8 mouse cellular contexts compared by ENCODE assay signal in the genomic region with DNA sequence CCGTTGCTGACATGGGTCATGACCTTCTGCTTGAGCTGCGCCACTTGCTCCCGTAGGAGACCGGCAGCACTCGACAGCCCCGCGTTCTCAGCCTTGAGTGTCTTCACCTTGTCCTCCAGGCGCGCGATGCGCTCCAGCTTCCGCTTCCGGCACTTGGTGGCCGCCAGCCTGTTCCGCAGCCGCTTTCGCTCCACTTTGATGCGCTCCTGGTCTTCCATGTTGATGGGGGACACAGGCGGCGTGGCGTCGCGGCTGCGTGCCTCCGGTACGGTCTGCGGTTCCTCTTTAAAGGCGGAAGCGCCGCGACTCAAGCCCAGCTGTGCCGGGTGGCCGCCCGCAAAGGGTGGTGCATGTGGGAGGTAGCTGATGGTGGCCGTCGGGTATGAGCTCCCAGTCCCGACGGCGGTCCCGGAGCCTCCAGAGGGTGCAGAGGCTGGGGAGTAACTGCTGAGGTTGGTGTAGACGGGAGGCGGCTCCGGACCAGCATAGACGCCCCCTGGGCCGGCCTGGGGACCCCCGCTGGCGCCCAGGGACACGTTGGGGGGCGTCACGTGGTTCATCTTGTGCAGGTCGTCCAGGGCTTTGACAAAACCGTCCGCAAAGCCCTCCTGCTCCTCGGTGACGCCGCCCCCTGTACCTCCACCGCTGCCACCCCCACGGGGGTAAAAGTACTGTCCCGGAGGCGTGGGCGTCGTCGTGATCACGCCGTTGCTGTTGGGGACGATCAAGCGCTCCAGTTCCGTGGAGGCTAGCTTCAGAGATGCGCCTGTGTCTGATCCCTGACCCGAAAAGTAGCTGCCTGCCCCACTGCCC. TPM values are rescaled to one million over a fixed set of nuclear protein-coding genes. Genes with fewer than 3 reads are reported as not detected.
A peak's percentile ranks its signal among the peaks of the same experiment; 100 is the strongest.
DNase-seq lines count a peak whose midpoint lies in the region; ATAC-seq and TF ChIP-seq lines count a peak whose summit lies in the region.

No protein-coding gene starts in this region.

- ATAC-seq in heart, embryonic 12.5 days (ENCODE audit: insufficient number of reproducible peaks, low FRiP score), result no peak
- no peak for ATAC-seq in kidney, embryonic 15.5 days (replicated peaks; ENCODE audit: low FRiP score)
- no peak for ATAC-seq in liver, embryonic 14.5 days (ENCODE audit: insufficient read depth)

- peak overlapping the region; percentile 95 for H3K4me2 ChIP-seq in heart, embryonic 12.5 days
- peak overlapping the region; percentile 97 for H3K4me2 ChIP-seq in kidney, embryonic 15.5 days
- peak overlapping the region; percentile 95 for H3K4me2 ChIP-seq in liver, embryonic 14.5 days (ENCODE audit: low read depth)

- DNase-seq in 3134 (ENCODE audit: extremely low read depth, insufficient read length, low spot score) (peak; percentile 82), R1 (ENCODE audit: low read depth, low spot score) (peak; percentile 74)
- peak; percentile 73 for DNase-seq in embryonic facial prominence, embryonic 10.5 days (ENCODE audit: low spot score)
- DNase-seq in liver, embryonic 14.5 days (ENCODE audit: low read depth in 3 of 3, low spot score in 3 of 3), result no peak
- peak; percentile 70 for DNase-seq in neural tube, embryonic 10.5 days (ENCODE audit: extremely low spot score, low spot score)
- DNase-seq in thymus, adult 18-20 months, result peak; percentile 70 to 79

- peak overlapping the region; percentile 78 for H3K9ac ChIP-seq in heart, embryonic 12.5 days
- H3K9ac ChIP-seq in kidney, embryonic 15.5 days, result peak overlapping the region; percentile 81
- peak overlapping the region; percentile 80 for H3K9ac ChIP-seq in liver, embryonic 14.5 days (replicated peaks)

- peak overlapping the region; percentile 73 for H3K4me3 ChIP-seq in embryonic facial prominence, embryonic 10.5 days
- H3K4me3 ChIP-seq in heart, embryonic 12.5 days, result peak overlapping the region; percentile 55
- peak overlapping the region; percentile 55 for H3K4me3 ChIP-seq in kidney, embryonic 15.5 days (replicated peaks)
- peak overlapping the region; percentile 72 to 89 for H3K4me3 ChIP-seq in liver, embryonic 14.5 days (ENCODE audit: insufficient read depth in 1 of 2, low read depth in 2 of 2, low read length in 2 of 2)

- H3K4me1 ChIP-seq in embryonic facial prominence, embryonic 10.5 days, result peaks cover 80% of the 10 kb centered on the region
- peaks cover 58% of the 10 kb centered on the region for H3K4me1 ChIP-seq in heart, embryonic 12.5 days (replicated peaks)
- H3K4me1 ChIP-seq in kidney, embryonic 15.5 days, result peaks cover 79% of the 10 kb centered on the region
- H3K4me1 ChIP-seq in liver, embryonic 14.5 days (replicated peaks; ENCODE audit: control insufficient read depth in 2 of 2, insufficient read depth in 2 of 2, low read length in 1 of 2), result peaks cover 45 to 46% of the 10 kb centered on the region in 2 experiments

- H3K9me3 ChIP-seq in embryonic facial prominence, embryonic 10.5 days, result no peaks in the 10 kb centered on the region
- no peaks in the 10 kb centered on the region for H3K9me3 ChIP-seq in heart, embryonic 12.5 days (replicated peaks)
- H3K9me3 ChIP-seq in kidney, embryonic 15.5 days (replicated peaks), result no peaks in the 10 kb centered on the region
- no peaks in the 10 kb centered on the region for H3K9me3 ChIP-seq in liver, embryonic 14.5 days (ENCODE audit: control insufficient read depth, low read length)

- no peak for TF ChIP-seq EP300 in liver, embryonic 14.5 days (IDR thresholded peaks at IDR 0.05; ENCODE audit: low read depth)

- TF ChIP-seq CTCF in liver, embryonic 14.5 days (IDR thresholded peaks at IDR 0.05; ENCODE audit: low read depth), result no peak

- peak overlapping the region; percentile 78 for H3K27ac ChIP-seq in embryonic facial prominence, embryonic 10.5 days (replicated peaks)
- peak overlapping the region; percentile 71 for H3K27ac ChIP-seq in heart, embryonic 12.5 days (ENCODE audit: poor library complexity, severe bottlenecking)
- peak overlapping the region; percentile 90 for H3K27ac ChIP-seq in kidney, embryonic 15.5 days
- peak overlapping the region; percentile 68 for H3K27ac ChIP-seq in liver, embryonic 14.5 days

- WGBS in embryonic facial prominence, embryonic 10.5 days, result 1% methylated on average over 70 of the region's 70 CpGs
- 1% methylated on average over 70 of the region's 70 CpGs for WGBS in heart, embryonic 12.5 days
- WGBS in kidney, embryonic 15.5 days, result under 1% methylated on average over 70 of the region's 70 CpGs
- WGBS in liver, embryonic 14.5 days (ENCODE audit: insufficient replicate concordance), result under 1% methylated on average over 70 of the region's 70 CpGs

- peaks cover 54% of the 10 kb centered on the region for H3K27me3 ChIP-seq in embryonic facial prominence, embryonic 10.5 days (replicated peaks; ENCODE audit: low read depth, poor library complexity, severe bottlenecking)
- no peaks in the 10 kb centered on the region for H3K27me3 ChIP-seq in heart, embryonic 12.5 days (replicated peaks)
- peaks cover 16% of the 10 kb centered on the region for H3K27me3 ChIP-seq in kidney, embryonic 15.5 days
- no peaks in the 10 kb centered on the region for H3K27me3 ChIP-seq in liver, embryonic 14.5 days (ENCODE audit: control insufficient read depth, insufficient read depth, low read length)

- peaks cover 28% of the 10 kb centered on the region for H3K36me3 ChIP-seq in embryonic facial prominence, embryonic 10.5 days (replicated peaks)
- peaks cover 25% of the 10 kb centered on the region for H3K36me3 ChIP-seq in heart, embryonic 12.5 days
- peaks cover 24% of the 10 kb centered on the region for H3K36me3 ChIP-seq in kidney, embryonic 15.5 days
- peaks cover 23% of the 10 kb centered on the region for H3K36me3 ChIP-seq in liver, embryonic 14.5 days (replicated peaks; ENCODE audit: control insufficient read depth, insufficient read depth, low read depth)

RNA-seq across cellular contexts. Expression of a gene that starts 0.9 kb away (rescaled TPM):
- polyA plus RNA-seq in embryonic facial prominence, embryonic 10.5 days (2016; fragmentation: Nextera tagmentation; extraction: Ambion mirVana), result 6.6 and 6.7 TPM in 2 replicates
- 11.9 and 13.2 TPM in 2 replicates for polyA plus RNA-seq in heart, embryonic 12.5 days (2016; fragmentation: Nextera tagmentation; extraction: Ambion mirVana)
- 9.6 TPM in 2 replicates for polyA plus RNA-seq in kidney, embryonic 15.5 days (2015; fragmentation: Nextera tagmentation; extraction: Ambion mirVana)
- 8.3 and 10.5 TPM in 2 replicates for polyA plus RNA-seq in liver, embryonic 14.5 days (2012; rRNA removed)
- 10.5 and 11.2 TPM in 2 replicates for polyA plus RNA-seq in liver, embryonic 14.5 days (2014; fragmentation: Nextera tagmentation; extraction: Ambion mirVana)

RNA-seq across cellular contexts. Expression of a gene that starts 8.1 kb away (rescaled TPM):
- 147 and 148 TPM in 2 replicates for polyA plus RNA-seq in embryonic facial prominence, embryonic 10.5 days (2016; fragmentation: Nextera tagmentation; extraction: Ambion mirVana)
- 77.1 and 79.0 TPM in 2 replicates for polyA plus RNA-seq in heart, embryonic 12.5 days (2016; fragmentation: Nextera tagmentation; extraction: Ambion mirVana)
- polyA plus RNA-seq in kidney, embryonic 15.5 days (2015; fragmentation: Nextera tagmentation; extraction: Ambion mirVana), result 125 and 129 TPM in 2 replicates
- polyA plus RNA-seq in liver, embryonic 14.5 days (2012; rRNA removed), result 49.3 and 56.2 TPM in 2 replicates
- 107 and 125 TPM in 2 replicates for polyA plus RNA-seq in liver, embryonic 14.5 days (2014; fragmentation: Nextera tagmentation; extraction: Ambion mirVana)

RNA-seq across cellular contexts. Expression of a gene that starts 8.3 kb away (rescaled TPM):
- 1,193 and 1,272 TPM in 2 replicates for polyA plus RNA-seq in embryonic facial prominence, embryonic 10.5 days (2016; fragmentation: Nextera tagmentation; extraction: Ambion mirVana)
- polyA plus RNA-seq in heart, embryonic 12.5 days (2016; fragmentation: Nextera tagmentation; extraction: Ambion mirVana), result 638 and 672 TPM in 2 replicates
- polyA plus RNA-seq in kidney, embryonic 15.5 days (2015; fragmentation: Nextera tagmentation; extraction: Ambion mirVana), result 808 and 824 TPM in 2 replicates
- polyA plus RNA-seq in liver, embryonic 14.5 days (2012; rRNA removed), result 1,117 and 1,155 TPM in 2 replicates
- polyA plus RNA-seq in liver, embryonic 14.5 days (2014; fragmentation: Nextera tagmentation; extraction: Ambion mirVana), result 2,207 and 2,282 TPM in 2 replicates

RNA-seq across cellular contexts. Expression of a gene that starts 8.4 kb away (rescaled TPM):
- not detected in 2 replicates for polyA plus RNA-seq in embryonic facial prominence, embryonic 10.5 days (2016; fragmentation: Nextera tagmentation; extraction: Ambion mirVana)
- polyA plus RNA-seq in heart, embryonic 12.5 days (2016; fragmentation: Nextera tagmentation; extraction: Ambion mirVana), result not detected in 2 replicates
- not detected in 2 replicates for polyA plus RNA-seq in kidney, embryonic 15.5 days (2015; fragmentation: Nextera tagmentation; extraction: Ambion mirVana)
- polyA plus RNA-seq in liver, embryonic 14.5 days (2012; rRNA removed), result not detected in 2 replicates
- not detected in 2 replicates for polyA plus RNA-seq in liver, embryonic 14.5 days (2014; fragmentation: Nextera tagmentation; extraction: Ambion mirVana)

RNA-seq across cellular contexts. Expression of a gene that starts 12.8 kb away (rescaled TPM):
- 19.5 and 20.0 TPM in 2 replicates for polyA plus RNA-seq in embryonic facial prominence, embryonic 10.5 days (2016; fragmentation: Nextera tagmentation; extraction: Ambion mirVana)
- 7.2 and 7.7 TPM in 2 replicates for polyA plus RNA-seq in heart, embryonic 12.5 days (2016; fragmentation: Nextera tagmentation; extraction: Ambion mirVana)
- polyA plus RNA-seq in kidney, embryonic 15.5 days (2015; fragmentation: Nextera tagmentation; extraction: Ambion mirVana), result 25.3 and 27.0 TPM in 2 replicates
- 2.3 and 4.3 TPM in 2 replicates for polyA plus RNA-seq in liver, embryonic 14.5 days (2012; rRNA removed)
- 3.2 and 4.3 TPM in 2 replicates for polyA plus RNA-seq in liver, embryonic 14.5 days (2014; fragmentation: Nextera tagmentation; extraction: Ambion mirVana)

Comparison
In these comparisons a context has a peak if more than half of its experiments do, and no peak if none do; other contexts are left out.
1. DNase-seq: peak in 3134 (single experiment), R1 (single experiment), embryonic facial prominence, embryonic 10.5 days (single experiment), neural tube, embryonic 10.5 days (single experiment) and thymus, adult 18-20 months (2 of 2); none in liver, embryonic 14.5 days (0 of 3).
2. Peak in every context shown above with its lines, with median percentiles within 50 percentile points of each other: H3K27ac ChIP-seq, H3K4me3 ChIP-seq, H3K4me2 ChIP-seq and H3K9ac ChIP-seq.